Mouse (Mus musculus): ENCODE results near the gene Gabbr2.
"Not testable (repeated sequence)": the region's sequence is repeated elsewhere in the genome, so short reads cannot be mapped to it uniquely, and the experiment has no call there.

Gene Gabbr2

GRCm38 (mm10) chr4:46642924-46643675 lies 348.6 kb downstream of the Gabbr2 start:
- no peak for DNase-seq

- no peak for DNase-seq
These were observed 350.4 kb downstream of the Gabbr2 start for GRCm38 (mm10) chr4:46641283-46641682.

- DNase-seq = no peak
These were observed 351.8 kb downstream of the Gabbr2 start for GRCm38 (mm10) chr4:46639866-46640265.

GRCm38 (mm10) chr4:46637250-46637649 lies 354.4 kb downstream of the Gabbr2 start:
- DNase-seq = not testable (repeated sequence)

GRCm38 (mm10) chr4:46635702-46636430 lies 355.8 kb downstream of the Gabbr2 start:
- DNase-seq = no peak

- no peak for DNase-seq
These were observed 356.8 kb downstream of the Gabbr2 start for GRCm38 (mm10) chr4:46634881-46635280.

- DNase-seq = not testable (repeated sequence)
These were observed 358.1 kb downstream of the Gabbr2 start for GRCm38 (mm10) chr4:46633565-46633964.

GRCm38 (mm10) chr4:46632465-46632864 lies 359.2 kb downstream of the Gabbr2 start:
- DNase-seq = no peak

- peak in 1 of 2 experiments; percentile 55 for DNase-seq
These were observed 361.3 kb downstream of the Gabbr2 start for GRCm38 (mm10) chr4:46630390-46630789.

- no peak for DNase-seq
These were observed 362.8 kb downstream of the Gabbr2 start for GRCm38 (mm10) chr4:46628873-46629272.

GRCm38 (mm10) chr4:46628081-46628480 lies 363.6 kb downstream of the Gabbr2 start:
- no peak for DNase-seq

GRCm38 (mm10) chr4:46625101-46625500 lies 366.6 kb downstream of the Gabbr2 start:
- peak; percentile 82 to 89 for DNase-seq

GRCm38 (mm10) chr4:46623007-46623406 lies 368.7 kb downstream of the Gabbr2 start:
- no peak for DNase-seq

GRCm38 (mm10) chr4:46620946-46621345 lies 370.7 kb downstream of the Gabbr2 start:
- DNase-seq = no peak

- peak; percentile 41 to 81 for DNase-seq
These were observed 371.3 kb downstream of the Gabbr2 start for GRCm38 (mm10) chr4:46620330-46620729.

GRCm38 (mm10) chr4:46618196-46618817 lies 373.4 kb downstream of the Gabbr2 start:
- DNase-seq = no peak

- DNase-seq = no peak
These were observed 374.3 kb downstream of the Gabbr2 start for GRCm38 (mm10) chr4:46617408-46617807.

- no peak for DNase-seq
These were observed 377.0 kb downstream of the Gabbr2 start for GRCm38 (mm10) chr4:46614641-46615040.

- no peak for DNase-seq
These were observed 378.1 kb downstream of the Gabbr2 start for GRCm38 (mm10) chr4:46613618-46614017.

All from cerebellum, postnatal 14 days (tissue).